Mouse (Mus musculus) MEL-GATA-1-ER (cell line): ENCODE results near the gene Ankdd1b.

Experiments used
- DNase-seq: peaks from one replicate; pipeline ENCODE4 v3.0.0-alpha.2; 2012; ENCODE audit warnings: low read depth; ENCODE audit errors: extremely low read depth

The Ankdd1b gene

DNA sequence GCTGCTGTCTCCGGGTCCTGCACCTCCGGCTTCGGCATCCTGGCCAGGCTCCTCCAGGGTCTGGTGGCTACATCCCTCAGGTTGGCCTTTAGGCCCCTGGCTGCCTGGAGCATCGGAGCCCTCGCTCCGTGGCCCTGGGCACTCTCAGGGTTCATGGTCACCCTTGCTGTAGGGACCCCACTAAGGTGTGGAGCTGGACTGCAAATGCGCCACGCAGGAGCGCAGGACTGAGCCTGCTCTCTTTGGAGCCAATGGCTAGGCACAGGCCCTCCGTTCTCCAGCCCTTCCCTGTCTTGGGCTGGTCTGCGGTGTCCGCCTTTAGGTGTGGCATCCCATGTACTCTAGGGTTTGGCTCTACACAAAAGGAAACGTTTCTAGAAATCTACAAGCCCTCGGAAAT is at the start of gene Ankdd1b:
Gene Ankdd1b, minus strand, starts transcription at position 242 of the 400 bp plus-strand sequence.
- DNase-seq, result no peak

DNA sequence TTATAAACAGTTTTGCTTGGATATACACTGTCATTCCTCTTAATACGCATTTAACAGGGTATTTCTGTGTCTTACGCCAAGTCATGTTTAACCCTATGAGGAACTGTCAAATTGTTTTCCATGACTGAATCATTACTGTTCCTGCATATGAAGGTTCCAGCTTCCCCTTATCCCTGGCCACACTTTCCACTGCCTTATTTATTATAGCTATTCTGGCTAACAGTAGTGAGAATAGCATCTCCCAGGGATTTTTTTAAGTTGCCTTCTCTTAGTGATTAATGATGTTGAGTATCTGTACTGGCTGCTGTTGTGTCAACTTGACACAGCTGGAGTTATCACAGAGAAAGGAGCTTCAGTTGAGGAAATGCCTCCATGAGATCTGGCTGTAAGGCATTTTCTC is 46.3 kb upstream of the Ankdd1b start:
- DNase-seq, result no peak

DNA sequence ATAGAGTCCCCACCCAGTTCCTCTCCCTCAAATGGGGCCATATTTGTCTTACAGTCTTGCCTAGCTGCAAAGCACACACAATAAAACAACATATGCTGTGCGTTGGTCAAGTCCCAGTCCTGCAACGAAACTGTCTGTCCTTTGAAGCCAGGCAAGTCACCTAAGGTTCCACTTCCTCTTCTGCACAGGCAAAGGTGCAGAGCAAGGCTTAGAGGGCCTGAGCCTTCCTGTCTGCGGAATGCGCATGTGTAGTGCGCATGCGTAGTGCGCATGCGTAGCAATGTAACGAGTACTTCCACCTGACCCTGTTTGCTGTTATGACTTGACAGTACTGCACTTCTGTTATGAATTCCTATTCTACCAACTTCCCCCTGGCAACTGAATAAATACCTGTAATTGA is 45.3 kb upstream of the Ankdd1b start:
- no peak for DNase-seq

DNA sequence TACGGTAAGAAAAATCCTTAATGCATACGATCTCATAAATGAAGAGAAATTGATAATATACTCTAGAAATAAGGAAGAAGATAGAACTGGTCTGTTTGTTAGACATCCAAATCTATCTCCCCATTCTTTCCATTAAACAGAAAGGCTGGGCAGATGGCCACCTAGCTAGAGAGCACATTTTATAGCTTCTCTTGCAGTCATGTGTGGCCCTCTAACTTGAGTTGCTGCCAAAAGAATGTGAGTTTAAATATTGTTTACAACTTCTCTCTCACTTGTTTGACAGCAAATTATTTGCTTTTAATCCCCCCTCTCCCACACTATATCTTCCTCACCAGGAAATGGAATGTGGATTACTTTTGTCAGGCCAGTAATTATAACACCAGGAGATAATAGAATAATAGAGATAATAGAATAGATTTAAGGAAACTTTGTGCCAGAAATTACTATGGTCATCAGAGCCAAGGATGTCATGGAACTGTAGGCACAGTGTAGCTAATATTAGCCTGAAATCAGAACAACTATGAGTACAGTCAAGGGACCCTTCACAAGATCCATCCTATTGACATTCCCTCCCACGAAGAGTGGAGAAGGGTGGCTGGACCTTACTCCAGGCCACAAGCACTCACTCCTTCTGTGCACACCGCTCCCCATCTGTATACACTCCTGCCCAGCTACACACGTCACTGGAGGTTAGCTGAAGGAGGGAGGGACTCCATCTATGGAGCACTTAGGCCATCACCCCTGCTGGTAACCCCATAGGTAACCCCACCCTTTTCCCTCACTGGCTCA is 43.4 kb upstream of the Ankdd1b start:
- DNase-seq, result no peak

DNA sequence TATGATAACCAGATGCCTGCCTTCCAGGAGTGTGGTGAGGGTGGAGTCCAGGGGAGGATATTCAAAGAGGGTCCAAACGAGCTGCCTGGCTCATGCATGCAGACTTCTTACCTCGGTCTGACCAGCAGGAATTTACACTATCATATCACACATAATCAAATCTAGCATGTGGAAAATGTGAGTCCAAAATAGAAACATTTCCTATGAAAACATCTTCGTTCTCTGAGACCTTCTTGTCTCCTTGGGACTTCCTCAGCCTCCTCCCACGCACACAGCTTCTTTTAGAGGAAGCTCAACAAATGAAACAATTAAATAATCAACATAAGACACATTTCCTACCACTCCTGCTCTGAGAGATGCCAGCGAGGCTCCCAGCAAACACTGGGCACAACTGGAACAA is 40.9 kb upstream of the Ankdd1b start:
- DNase-seq, result no peak

DNA sequence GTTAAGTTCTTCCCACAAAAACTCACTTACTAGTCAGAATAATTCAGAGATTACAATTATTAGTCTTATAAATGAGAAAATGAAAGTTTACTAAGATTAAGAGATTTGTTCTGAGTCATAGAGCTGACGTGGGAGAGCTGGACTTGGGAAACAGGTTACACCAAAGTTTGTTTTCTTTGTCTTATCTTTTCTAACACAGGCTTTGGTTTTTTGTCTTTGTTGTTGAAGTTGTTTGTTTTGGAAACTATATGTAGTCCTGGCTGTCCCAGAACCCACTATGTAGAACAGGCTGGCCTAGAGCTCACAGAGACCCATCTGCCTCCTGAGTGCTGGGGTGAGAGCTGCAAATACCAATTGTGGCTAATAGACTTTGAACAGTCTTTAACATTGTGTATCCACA is 40.3 kb upstream of the Ankdd1b start:
- DNase-seq, result no peak

DNA sequence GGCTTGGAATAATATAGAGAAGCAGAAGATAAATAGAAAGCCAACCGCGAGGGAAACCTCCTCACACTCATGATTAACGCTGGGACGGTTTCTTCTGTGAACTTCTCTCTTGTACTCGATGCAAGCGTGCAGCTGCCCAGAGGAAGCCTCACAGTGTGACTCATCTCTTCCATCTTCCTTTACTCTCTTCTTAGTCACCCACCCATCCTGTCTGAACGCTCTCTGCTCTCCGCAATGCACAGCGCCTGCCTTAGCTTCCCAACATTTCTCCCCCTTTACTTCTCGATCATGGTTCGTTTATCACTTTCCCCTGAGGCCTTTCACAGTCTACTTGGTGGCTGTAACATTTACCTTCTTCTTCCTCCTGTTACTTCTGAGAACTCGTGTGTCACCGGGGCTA is 39.6 kb upstream of the Ankdd1b start:
- peak; percentile 31 for DNase-seq

DNA sequence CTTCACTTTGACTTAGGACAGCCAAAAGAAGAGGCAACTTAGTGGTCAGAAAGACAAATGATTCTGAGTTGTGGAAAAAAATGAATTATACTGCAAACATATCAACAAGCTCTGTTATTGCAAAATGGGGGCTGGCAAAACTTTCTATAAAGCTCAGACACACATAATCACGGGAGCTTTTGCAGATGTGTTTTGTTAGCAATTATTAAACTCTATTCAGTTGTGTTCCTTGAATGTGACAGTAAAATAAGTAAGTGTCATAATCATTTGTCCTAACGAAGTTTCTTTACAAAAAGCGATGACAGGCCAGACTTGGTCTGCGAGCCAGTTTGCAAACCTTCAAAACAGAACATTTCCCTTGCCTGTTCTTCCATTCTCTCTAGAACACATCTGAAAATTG is 36.5 kb upstream of the Ankdd1b start:
- no peak for DNase-seq

DNA sequence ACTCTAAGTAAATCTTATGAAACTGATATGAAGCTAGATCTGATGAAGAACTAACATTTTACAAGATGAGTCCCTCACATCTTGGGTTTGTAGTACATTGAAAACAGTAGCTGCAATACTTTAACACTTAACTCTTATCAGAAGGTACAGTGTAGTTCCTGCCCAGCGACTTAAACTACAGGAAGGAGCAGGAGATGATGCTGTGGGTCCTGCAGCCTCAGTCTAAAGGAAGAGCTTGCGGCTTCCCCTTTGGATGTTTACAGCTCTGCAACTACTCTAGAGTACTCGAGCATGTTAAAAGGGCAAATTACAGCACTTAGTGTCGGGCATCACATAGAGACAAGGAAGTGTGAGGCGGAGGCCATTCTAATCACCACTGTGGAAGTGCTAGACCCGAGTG is 35.3 kb upstream of the Ankdd1b start:
- DNase-seq, result no peak

DNA sequence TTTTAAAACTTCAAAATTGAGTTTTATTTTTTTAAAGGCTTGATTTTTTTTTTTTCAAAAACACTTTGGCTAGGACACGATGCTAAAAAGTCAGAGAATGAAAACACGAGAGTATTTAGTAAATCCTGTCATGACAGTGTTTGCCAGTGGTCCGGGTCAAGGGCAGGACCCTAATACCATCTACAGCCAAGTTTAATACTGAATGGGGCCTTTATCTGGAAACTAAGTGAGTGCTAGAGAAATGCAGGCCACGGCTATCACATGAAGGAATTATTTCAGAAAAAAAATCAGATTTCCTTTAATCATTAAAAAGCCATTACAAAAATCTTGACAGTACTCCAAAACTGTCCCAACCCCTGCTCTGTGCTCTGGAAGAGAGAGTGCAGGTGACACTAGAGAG is 34.7 kb upstream of the Ankdd1b start:
- DNase-seq, result no peak

DNA sequence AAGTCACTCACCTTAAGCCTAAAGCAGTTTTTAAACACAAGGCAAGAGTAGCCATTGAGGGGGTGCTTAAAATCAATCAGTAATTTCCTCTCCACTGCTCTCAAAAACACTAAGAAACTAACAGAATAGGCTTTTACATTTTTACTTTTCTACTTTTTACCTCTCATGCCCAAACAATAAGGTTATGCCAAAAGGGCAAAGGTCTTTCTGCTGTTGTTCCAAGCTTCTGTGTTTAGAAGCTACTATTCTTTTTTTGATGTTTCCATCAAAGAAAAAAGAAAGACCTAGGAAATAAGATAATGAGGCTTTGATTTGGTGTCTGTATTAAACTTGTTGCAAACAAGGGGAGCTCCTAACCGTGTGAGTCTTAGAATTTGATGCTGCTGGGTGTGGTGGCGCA is 28.9 kb upstream of the Ankdd1b start:
- no peak for DNase-seq

DNA sequence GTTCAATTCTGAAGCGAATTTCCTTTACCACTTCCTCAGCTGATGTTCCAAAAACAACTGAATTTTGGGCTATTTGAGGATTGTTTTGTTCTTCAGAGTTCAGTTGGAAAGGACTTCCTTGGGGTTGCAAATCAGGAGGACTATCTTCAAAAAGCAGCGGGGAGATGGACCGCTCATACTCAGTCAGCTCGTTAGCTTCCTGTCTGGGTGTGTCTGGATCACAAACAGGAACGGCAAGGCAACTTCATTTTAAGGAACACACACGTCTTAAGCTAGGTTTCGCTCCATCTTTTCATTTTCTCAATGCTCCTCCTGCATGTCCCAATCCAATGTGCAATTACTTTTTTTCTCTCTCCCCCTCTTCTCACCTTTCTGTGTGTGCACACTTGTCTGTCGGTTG is 25.6 kb upstream of the Ankdd1b start:
- no peak for DNase-seq

DNA sequence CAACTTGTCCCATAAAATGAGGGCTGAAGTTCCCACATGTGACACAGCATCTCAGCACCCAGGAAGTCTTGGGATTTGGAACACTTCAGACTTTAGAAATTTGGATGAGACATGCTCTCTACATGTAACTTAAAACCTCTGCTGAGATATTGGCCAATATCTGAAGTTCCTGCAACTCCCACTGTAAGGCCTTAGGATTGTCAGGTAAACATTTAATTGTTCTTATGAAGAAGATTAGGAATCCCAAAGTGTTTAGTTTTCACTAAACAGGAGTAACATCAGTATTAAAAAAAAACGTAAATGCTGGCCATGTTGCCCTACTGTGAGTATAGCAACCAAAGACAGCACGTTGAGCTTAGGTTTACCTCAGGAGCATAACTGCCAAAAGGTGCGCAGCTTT is 19.4 kb upstream of the Ankdd1b start, which contains the start of gene Gm17622:
Gene Gm17622, plus strand, starts transcription at position 301 of the 400 bp plus-strand sequence.
- no peak for DNase-seq

DNA sequence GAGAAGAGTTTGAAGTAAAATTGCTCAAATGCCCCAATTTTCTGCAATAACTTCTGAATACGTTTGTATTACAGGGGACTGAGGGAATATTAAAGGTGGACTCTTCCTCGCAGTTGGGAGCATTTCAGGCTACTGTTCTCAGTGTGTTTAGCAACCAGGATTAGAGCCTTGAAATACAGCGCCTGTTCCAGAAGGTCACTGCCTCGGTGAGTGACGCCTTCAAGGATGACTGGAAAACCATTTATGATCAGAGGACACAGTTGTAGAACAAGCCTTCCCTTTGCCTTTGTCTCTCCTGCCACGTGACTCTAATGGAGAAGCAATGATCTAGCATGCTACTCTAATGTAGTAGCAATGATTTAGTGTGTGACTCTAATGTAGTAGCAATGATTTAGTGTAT is 17.0 kb upstream of the Ankdd1b start:
- DNase-seq, result no peak

DNA sequence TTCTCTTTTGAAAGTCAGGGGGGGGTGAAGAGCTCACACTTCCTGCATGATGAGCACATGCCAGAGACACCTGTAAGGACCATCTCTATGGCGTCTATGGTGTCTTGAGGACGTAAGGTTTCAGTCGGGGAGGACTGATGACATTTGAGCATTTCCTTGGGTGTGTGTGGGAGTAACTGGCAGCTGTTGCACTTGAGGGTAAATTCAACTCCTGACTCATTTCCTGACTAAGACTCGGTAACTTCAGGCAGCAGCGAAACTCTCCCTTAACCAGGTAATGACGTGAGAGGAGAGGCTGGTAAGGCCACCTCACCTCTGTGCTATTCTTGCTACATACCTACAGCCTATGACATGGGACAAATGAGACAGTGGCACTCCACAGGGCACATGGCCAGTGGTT is 16.2 kb upstream of the Ankdd1b start:
- DNase-seq, result no peak

DNA sequence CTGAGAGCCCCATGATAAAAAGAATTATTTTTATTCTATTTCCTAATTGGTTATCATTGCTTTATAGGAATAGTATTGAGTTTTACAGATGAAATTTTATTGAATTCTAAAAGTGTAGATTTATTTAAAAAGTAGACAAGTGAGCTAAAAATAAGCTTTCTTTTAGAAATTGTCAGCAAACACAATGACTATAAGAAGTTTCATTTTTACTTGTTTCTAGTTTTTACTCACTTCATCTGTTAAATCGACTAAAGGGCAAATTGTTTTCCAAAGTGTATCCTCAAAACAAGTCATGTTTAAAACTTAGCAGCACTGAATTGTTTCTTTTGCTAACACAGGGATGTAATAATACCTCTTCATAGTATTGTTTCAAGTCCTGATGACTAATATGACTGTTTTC is 8.0 kb upstream of the Ankdd1b start:
- no peak for DNase-seq

DNA sequence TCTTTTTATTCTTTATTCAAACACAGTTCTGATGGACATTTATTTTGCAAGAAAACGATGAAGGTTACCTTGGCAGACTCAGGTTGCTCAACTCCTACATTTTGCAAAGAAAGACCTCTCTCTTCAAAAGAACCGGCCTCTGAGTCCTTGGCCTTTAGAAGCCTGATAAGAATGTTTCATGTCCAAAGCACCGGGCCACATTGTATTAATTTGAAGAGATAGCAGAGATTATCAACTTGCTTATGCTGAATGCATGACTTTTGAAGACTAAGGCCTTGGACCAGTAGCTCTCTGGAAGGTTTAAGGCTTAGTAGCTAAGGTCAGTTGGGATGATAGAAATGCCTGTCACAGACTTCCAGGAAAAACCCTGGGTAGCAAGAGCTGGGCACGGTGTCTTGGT is 6.2 kb upstream of the Ankdd1b start:
- DNase-seq, result no peak

DNA sequence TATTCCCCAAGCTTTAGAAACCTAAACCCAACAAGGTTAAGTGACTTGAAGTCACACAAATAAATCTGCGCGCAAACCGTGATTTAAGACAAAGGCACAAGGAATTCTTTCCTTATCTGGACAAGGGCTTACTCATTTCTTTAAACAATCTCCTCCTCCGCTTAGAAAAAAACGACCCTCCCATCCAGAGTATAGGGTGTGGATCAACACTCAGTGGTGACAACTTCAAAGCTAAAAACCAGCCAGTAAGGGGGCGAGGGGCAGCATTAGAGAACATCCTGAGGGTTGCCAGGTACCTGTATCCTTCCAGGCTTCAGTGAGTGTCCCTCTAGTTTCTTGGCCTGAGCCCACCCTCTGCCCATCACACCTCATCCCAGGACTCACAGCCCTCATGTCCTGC is 442 bp downstream of the Ankdd1b start:
- DNase-seq, result no peak

DNA sequence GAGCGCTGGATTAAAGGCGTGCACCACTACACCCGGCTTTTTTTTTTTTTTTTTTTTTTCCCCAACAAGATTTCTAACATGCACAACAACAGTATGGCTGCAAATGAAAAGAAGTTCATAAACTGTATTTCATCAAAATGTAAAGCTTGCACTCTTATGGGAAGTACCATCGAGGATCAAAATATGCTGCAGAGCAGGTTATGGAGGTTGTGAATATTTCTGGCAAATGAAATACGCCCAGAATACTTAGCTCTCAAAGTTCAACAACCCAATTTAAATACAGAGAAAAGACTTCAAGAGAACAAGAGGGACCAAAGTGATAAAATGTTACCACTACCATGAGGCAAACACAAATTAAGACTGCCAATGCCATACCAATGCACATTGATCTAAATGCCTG is 2.3 kb downstream of the Ankdd1b start:
- no peak for DNase-seq

DNA sequence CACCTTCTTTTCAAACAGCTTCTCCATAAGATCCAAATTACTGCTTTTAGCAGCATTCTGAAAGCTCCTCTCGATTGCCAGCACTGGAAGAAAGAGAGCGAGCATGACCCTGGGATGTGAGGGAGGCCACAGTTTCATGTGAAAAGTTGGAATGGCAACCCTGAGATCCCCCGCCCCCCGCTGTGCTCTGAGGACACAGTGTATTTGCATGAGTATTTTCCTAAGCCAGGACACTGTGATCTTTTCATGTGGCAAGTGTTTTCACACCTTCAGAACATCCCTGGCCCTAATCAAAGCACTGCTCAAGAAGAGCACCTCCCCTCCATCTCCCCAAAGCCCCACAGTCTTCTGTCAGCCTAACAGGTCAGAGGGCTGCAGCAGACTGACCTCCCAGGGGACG is 5.7 kb downstream of the Ankdd1b start:
- no peak for DNase-seq

DNA sequence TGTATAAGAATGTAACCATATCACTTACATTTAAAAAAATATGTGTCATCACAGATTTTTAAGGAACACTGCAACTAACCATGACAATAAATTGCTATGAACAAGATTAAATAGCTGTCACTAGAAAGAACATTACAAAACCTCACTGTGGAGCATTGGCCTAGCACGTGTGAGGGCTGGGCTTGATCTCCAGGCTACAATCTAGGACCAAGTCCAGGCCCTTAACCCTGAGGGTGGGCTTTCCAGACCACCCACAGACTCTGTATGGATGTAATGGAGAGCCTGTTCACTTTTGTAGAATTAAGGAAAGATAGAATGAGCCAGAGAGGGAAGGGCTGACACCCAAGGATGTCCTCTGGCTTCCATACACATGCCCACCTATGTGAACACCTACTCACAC is 8.4 kb downstream of the Ankdd1b start:
- no peak for DNase-seq

DNA sequence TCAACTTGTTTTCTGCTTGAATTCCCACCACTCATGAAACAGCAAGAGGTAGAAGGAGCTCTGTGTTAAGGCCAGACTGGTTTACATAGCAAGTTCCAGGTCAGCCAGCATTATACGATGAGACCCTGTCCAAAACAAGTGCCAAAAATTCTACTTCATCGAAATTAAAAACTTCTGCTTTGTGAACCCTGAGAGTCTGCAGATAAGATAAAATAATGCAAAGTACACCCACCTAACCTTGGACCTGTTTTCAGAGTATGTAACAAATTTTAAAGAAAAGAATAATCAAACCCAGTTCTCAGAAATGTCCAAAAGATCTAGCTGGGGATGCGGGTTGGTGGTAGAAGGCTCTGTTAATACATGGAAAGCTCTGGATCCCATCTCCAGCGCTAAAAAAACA is 12.4 kb downstream of the Ankdd1b start:
- DNase-seq, result no peak

DNA sequence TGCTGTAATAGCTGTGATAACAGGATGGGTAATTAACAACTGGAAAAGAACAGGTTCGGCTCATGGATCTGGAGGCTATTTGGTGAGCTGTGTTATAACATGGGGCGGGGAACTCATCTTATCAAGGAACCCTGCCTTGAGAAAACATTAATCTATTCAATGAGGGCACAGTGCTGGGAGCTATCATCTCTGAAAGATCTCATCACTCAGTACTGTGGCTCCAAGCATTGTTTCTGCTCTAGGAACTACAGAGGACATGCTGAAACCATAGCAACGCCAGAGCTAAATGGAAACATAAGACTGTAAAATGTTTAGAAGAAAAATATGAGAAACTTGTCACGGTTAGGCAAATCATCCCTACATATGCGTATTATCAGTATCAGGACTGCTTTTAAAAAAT is 13.0 kb downstream of the Ankdd1b start:
- DNase-seq, result no peak

DNA sequence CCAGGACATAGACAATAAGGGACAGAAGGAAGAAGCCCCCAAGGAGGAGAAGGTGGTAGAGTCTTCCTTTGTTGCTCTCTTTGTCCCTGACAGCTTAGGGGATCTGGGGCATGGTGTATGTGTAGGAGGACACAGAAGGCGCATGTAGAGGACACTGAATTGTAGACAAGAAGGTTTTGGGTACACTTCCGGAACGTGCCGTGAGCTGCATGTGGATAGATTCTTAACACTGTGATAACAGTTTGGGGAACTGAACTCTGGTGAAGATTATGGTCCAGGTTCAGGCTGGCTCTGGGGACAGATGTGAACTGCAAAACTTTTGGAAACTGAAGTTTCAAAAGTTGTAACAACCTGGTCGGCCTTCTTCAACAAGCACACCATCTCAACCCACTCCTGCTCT is 13.4 kb downstream of the Ankdd1b start:
- DNase-seq, result no peak
